Mouse (Mus musculus) stomach, postnatal 0 days (tissue): ENCODE data around the gene Os9.

ENCODE experiments used
- CTCF ChIP-seq: IDR thresholded peaks from 2 replicates; pipeline ENCODE4 v1.5.1; 2016; ENCODE audit warnings: antibody characterized with exemption, low read depth, mild to moderate bottlenecking, moderate library complexity
- EP300 ChIP-seq: optimal IDR thresholded peaks from 2 replicates; pipeline ENCODE3; 2016; ENCODE audit warnings: antibody characterized with exemption

- TF ChIP-seq CTCF = no peak
- TF ChIP-seq EP300 = no peak
Observed at GRCm38 (mm10) chr10:127050119-127050474, 70.8 kb downstream of the Os9 start.
